Mouse (Mus musculus) bone marrow macrophage, adult 2 months (primary cell): ENCODE results near the gene Nlrc5.

Experiments used
- CTCF ChIP-seq: IDR thresholded peaks from 2 replicates; pipeline ENCODE4 v1.5.1; 2012; ENCODE audit warnings: low read depth, mild to moderate bottlenecking, low read length, moderate library complexity
- POLR2A ChIP-seq: IDR thresholded peaks from 2 replicates; pipeline ENCODE4 v1.6.1; 2012; ENCODE audit warnings: mild to moderate bottlenecking, low read depth, low read length, borderline replicate concordance

DNA sequence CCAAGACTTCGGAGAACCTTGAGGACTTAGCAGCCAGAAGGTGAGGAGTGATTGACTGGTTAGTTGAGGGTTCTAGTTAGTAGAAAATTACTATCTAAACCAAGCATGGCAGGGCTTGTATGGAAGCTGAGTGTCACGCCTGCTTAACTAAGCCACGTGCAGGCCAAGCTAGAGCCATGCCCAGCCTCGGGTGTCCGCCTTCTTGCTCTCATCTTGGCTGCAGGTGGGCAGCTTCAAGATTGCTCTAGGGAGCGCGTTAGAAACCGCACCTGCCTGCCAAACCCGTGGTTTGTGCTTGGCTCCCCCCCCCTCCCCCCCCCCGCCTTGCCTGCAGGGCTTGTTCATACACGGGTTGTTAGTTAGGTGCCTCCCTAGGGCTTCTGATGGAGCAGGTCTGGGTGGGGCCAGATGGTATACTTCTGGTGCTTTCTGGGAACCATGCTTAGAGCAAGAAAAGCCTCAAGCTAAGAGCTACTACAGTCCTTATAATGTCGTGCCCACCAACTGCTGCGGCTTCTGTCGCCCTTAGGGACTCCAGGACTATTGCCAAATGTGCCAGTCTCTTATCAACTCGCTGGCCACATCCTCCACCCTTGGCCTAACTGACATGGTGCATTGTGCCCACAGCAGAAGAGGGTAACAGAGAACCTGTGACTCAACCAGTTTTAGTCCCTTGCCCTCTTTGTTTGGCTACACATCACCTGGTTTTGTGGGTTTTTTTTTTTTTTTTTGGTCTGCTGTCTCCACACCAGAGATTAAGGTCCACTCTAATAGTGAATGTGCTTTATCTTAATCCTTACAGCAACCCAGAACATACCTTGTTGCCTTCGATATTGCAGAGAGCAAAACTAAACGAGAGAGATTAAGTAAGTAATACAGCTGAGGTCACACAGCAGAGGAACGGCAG is 107.0 kb downstream of the Nlrc5 start:
- TF ChIP-seq CTCF = no peak
- TF ChIP-seq POLR2A = no peak
